Mouse (Mus musculus) cortical plate, adult 2 months (tissue): ENCODE results near the gene Fosl2.

ENCODE experiments used
- CTCF ChIP-seq: fragments of 200-500 bp; IDR thresholded peaks from 2 replicates; pipeline ENCODE4 v1.5.1; 2011; ENCODE audit warnings: mild to moderate bottlenecking, control low read depth, low read length; ENCODE audit not compliant: insufficient read depth; ENCODE audit errors: extremely low read depth
- POLR2A ChIP-seq: fragments of 200-500 bp; IDR thresholded peaks from 2 replicates; pipeline ENCODE4 v1.6.1; 2011; ENCODE audit warnings: mild to moderate bottlenecking, low read length, control low read depth; ENCODE audit not compliant: insufficient read depth; ENCODE audit errors: extremely low read depth

- no peak for TF ChIP-seq CTCF
- no peak for TF ChIP-seq POLR2A
These were observed 8.4 kb upstream of the Fosl2 start for GRCm38 (mm10) chr5:32127226-32127625.
